Mouse (Mus musculus) embryonic facial prominence, embryonic 10.5 days (tissue): ENCODE results near the gene Dock6. TPM values are rescaled to one million over a fixed set of nuclear protein-coding genes. Genes with fewer than 3 reads are reported as not detected.

Source experiments
- DNase-seq: peaks from one replicate; pipeline ENCODE4 v3.0.0-alpha.2; 2017; ENCODE audit warnings: low spot score
- H3K27ac ChIP-seq: fragments of 300-500 bp; sonication (generic); replicated peaks from 2 replicates; pipeline ENCODE4 v1.5.1; 2016; ENCODE audit warnings: mild to moderate bottlenecking
- H3K27me3 ChIP-seq: fragments of 300-500 bp; sonication (generic); replicated peaks from 2 replicates; pipeline ENCODE4 v1.6.1; 2016; ENCODE audit warnings: low read depth, mild to moderate bottlenecking; ENCODE audit not compliant: poor library complexity, severe bottlenecking
- H3K36me3 ChIP-seq: fragments of 300-500 bp; sonication (generic); replicated peaks from 2 replicates; pipeline ENCODE4 v1.6.1; 2016; ENCODE audit warnings: mild to moderate bottlenecking, moderate library complexity
- H3K4me1 ChIP-seq: fragments of 300-500 bp; sonication (generic); 2 replicates; pipeline ENCODE4 v1.6.1; 2016
- H3K4me3 ChIP-seq: fragments of 300-500 bp; sonication (generic); 2 replicates; pipeline ENCODE4 v1.5.1; 2016; ENCODE audit warnings: mild to moderate bottlenecking, moderate library complexity
- H3K9me3 ChIP-seq: fragments of 300-500 bp; sonication (generic); 2 replicates; pipeline ENCODE4 v1.6.1; 2016; ENCODE audit warnings: mild to moderate bottlenecking
- WGBS: fragments of 180-500 bp; shearing (Covaris S2); methylation state at CpG from one replicate; pipeline ENCODE4 v1.1.7; 2016; 5-methylcytosine and 5-hydroxymethylcytosine counted together
- polyA plus RNA-seq: library from polyadenylated mRNA; unstranded; fragments of >200 nt; fragmentation: Nextera tagmentation; extraction: Ambion mirVana; gene quantifications from 2 replicates; pipeline ENCODE4 v1.2.1, GENCODE M21; 2016

Dock6 gene
- polyA plus RNA-seq, 1 experiment from 2014 or later, result 27.2 TPM

DNA sequence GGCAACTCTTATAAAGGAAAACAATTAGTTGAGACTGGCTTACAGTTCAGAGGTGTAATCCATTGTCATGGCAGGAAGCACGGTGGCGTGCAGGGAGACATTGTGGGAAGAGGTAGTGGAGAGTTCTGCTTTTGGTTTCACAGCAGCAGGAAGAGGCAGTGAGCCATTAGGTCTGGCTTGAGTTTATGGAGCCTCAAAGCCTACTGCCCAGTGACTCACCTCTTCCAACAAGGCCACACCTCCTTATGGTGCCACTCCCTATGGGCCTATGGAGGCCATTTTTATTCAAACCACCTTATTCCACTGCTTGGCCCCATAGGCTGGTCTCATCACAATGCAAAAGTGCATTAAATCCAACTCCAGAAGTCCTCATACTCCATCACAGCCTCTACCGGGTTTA is 7.2 kb upstream of the Dock6 start:
- Histone ChIP-seq H3K27me3 (no peaks in the 10 kb centered on the region), H3K9me3 (peaks cover 5% of the 10 kb centered on the region; the same call in 1 of the 2 replicates), H3K36me3 (no peaks in the 10 kb centered on the region), H3K4me1 (peaks cover 10% of the 10 kb centered on the region; the same call in 1 of the 2 replicates), H3K4me3 (no peak overlapping the region), H3K27ac (no peak overlapping the region)
- 90% methylated on average over 3 of the region's 3 CpGs for WGBS
- DNase-seq, result no peak

DNA sequence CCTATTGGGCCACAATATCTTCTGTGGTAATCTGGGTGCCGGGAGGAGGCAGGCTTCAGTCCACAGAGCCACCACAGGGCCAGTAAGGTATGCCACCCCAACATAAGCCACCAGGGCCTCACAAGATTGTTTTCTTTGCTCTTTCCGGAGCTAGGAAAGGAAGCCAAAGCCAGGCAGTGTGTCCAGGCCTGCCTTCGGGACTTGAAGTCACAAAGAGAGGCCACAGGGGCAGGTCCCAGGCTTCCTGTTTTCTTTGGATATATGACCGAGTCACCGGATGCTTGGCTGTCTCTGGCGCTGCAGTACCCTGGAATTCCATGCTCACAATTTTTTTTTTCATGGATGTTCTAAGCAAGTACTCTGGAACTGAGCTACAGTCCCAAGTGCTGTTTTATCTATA is 5.6 kb upstream of the Dock6 start:
- H3K27ac ChIP-seq, result peak overlapping the region; percentile 30; the same call in 1 of the 2 replicates
- peak; percentile 50 for DNase-seq
- H3K27me3 ChIP-seq, result no peaks in the 10 kb centered on the region
- H3K9me3 ChIP-seq, result peaks cover 5% of the 10 kb centered on the region; the same call in 1 of the 2 replicates
- H3K4me3 ChIP-seq, result no peak overlapping the region
- H3K36me3 ChIP-seq, result no peaks in the 10 kb centered on the region
- 41% methylated on average over 6 of the region's 6 CpGs for WGBS
- peaks cover 11% of the 10 kb centered on the region; the same call in 1 of the 2 replicates for H3K4me1 ChIP-seq

DNA sequence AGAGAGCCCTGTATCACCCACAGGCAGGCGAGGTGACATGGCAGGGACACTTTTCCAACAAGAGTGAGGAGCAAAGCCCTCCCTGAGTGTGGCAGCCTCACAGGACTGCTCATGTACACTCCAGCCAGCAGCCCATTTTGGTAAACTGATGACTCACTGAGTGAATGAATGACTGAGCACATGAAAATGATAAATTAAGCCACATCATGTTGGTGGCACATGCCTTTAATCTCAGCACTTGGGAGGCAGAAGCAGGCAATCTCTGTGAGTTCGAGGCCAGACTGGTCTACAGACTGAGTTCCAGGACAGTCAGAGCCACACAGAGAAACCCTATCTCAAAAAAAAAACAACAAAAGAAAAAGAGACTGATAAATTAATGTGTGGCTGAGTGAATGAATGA is 5.1 kb upstream of the Dock6 start:
- no peaks in the 10 kb centered on the region for H3K36me3 ChIP-seq
- WGBS, result 71% methylated on average over 2 of the region's 2 CpGs
- DNase-seq, result no peak
- no peak overlapping the region for H3K4me3 ChIP-seq
- H3K27me3 ChIP-seq, result no peaks in the 10 kb centered on the region
- 0 out of 2 replicates have a peak overlapping the region, but pooled peaks have one; percentile 10 for H3K27ac ChIP-seq
- H3K4me1 ChIP-seq, result peaks cover 17% of the 10 kb centered on the region
- peaks cover 5% of the 10 kb centered on the region; the same call in 1 of the 2 replicates for H3K9me3 ChIP-seq

DNA sequence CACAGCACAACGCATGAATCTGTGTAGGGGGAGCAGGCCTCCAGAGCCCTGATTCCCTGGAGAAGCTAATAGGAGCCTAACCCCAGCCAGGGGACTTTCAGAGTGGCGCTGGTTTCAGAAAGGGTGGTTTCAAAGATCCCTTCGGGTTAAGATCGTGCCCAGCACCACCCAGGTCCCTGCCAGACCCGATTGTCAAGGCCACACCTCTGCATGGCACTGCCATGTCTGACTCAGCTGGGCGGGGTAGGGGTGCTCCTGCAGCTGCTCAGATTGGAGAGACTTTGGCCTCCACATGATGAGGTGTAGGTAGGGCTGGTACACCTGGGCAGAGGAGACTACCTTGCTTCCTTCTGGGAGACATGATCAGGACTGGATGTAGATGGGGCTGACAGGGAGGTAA is 2.5 kb upstream of the Dock6 start:
- WGBS, result 90% methylated on average over 6 of the region's 6 CpGs
- no peaks in the 10 kb centered on the region for H3K27me3 ChIP-seq
- H3K4me3 ChIP-seq, result no peak overlapping the region
- no peak overlapping the region for H3K27ac ChIP-seq
- no peaks in the 10 kb centered on the region for H3K9me3 ChIP-seq
- peaks cover 43% of the 10 kb centered on the region for H3K4me1 ChIP-seq
- H3K36me3 ChIP-seq, result no peaks in the 10 kb centered on the region
- no peak for DNase-seq

DNA sequence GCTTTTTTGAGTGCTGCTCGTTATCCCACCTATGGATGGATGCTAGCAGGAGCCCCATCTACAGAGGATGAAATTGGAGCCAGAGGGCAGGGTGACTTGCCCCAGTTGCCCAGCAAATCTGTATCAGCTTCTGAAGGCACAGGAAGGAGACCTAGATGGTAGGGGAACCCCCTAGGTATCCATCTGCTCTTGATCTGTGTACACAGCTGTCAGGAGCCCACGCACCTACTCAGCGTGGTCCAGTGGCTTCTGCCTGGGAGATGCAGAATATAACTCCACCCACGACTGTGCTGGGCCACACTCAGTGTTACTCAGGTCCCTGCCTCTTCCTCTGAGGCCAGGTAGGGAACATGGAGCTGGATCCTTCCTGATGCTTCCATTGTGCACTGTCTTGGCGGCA is 1.5 kb upstream of the Dock6 start:
- 83% methylated on average over 5 of the region's 5 CpGs for WGBS
- Histone ChIP-seq H3K36me3 (no peaks in the 10 kb centered on the region), H3K9me3 (no peaks in the 10 kb centered on the region), H3K27me3 (no peaks in the 10 kb centered on the region), H3K4me3 (no peak overlapping the region), H3K27ac (0 out of 2 replicates have a peak overlapping the region, but pooled peaks have one; percentile 14), H3K4me1 (peaks cover 48% of the 10 kb centered on the region)
- DNase-seq, result no peak

DNA sequence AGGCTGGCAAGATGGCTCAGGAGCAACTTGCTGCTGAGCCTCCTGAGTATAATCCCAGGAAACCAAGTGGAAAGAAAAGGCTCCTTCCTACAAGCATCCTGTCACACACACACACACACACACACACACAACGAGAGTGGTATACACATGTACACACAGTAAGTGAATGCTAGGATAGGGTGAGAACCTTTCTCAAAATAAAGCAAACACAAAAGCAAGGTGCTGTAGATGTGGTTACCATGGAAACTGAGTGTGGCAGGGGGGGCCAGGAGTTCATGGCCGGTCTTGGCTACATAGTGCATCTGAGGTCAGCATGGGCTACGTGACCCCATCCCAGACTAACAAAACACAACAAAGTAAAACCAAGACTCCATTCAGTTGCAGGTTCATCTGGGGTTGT is 1.4 kb downstream of the Dock6 start:
- DNase-seq, result no peak
- peaks cover 67% of the 10 kb centered on the region for H3K4me1 ChIP-seq
- peaks cover 7% of the 10 kb centered on the region for H3K36me3 ChIP-seq
- peak overlapping the region; percentile 88; the same call in 1 of the 2 replicates for H3K4me3 ChIP-seq
- H3K27me3 ChIP-seq, result no peaks in the 10 kb centered on the region
- 79% methylated on average over 3 of the region's 3 CpGs for WGBS
- H3K27ac ChIP-seq, result peak overlapping the region; percentile 91; the same call in 1 of the 2 replicates
- no peaks in the 10 kb centered on the region for H3K9me3 ChIP-seq

DNA sequence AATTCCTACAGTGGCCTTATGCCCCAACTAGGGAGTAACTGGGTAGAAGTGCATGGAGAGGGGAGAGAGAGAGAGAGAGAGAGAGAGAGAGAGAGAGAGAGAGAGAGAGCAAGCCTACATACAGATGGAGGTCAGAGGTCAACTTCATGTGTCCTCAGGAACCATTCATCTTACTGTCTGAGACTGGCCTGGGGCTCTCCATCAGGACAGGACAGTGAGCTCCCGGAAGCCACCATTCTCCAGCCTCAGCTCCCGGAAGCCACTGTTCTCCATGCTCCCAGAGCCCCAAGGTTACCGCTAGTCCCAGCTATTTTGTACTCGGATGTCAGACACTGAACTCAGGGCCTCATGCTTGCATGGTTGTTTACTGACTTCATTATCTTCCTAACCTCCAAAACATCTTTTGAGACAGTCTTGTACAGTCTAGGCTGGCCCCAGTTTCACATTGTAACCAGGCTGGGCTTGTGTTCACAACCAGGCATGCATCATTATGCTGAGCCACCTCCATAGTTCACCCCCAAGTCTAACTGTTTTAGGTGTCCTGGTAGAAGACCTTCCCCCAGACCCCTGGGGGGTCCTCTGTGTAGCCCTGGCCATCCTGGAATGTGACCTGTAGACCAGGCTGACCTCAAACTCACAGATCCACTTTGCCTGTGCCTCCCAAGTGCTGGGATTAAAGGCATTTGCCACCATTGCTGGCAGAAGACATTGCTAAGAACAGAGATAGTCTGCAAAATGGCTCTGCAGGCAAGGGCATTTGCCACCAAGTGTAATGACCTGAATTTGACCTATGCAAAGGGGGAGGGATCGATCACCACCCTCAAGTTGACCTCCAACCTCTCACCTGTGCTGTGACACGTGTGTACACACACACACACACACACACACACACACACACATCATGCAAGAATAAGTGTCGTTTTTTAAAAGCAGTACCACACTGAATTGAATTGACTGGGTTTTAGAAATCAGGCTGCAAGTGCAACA is 2.5 kb downstream of the Dock6 start:
- Histone ChIP-seq H3K4me1 (peaks cover 78% of the 10 kb centered on the region), H3K9me3 (no peaks in the 10 kb centered on the region), H3K27me3 (no peaks in the 10 kb centered on the region), H3K4me3 (no peak overlapping the region), H3K27ac (no peak overlapping the region; the same call in 1 of the 2 replicates), H3K36me3 (peaks cover 18% of the 10 kb centered on the region)
- 67% methylated on average over 7 of the region's 7 CpGs for WGBS
- DNase-seq, result no peak

DNA sequence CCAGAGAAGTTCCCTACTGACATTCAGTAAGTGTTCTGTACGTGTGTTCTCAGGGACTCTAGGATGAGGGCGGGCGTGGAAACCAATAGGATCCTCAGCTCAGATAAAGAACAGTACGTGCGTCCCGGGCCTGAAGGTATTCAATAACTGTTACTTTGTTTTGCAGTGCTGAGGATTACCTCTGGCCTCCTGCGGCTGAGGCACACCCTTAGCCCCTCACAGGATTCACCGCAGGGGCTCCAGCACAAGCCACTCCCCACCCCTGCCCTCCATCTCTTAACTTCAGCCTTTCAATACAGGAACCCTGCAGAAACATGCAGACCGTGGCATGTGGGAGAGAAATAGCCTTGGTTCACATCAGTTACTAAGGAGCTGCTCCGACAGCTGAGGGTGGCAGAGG is 4.5 kb downstream of the Dock6 start:
- no peak overlapping the region for H3K4me3 ChIP-seq
- no peaks in the 10 kb centered on the region for H3K27me3 ChIP-seq
- H3K9me3 ChIP-seq, result no peaks in the 10 kb centered on the region
- no peak for DNase-seq
- WGBS, result 25% methylated on average over 10 of the region's 10 CpGs
- H3K4me1 ChIP-seq, result peaks cover 76% of the 10 kb centered on the region
- peak overlapping the region; percentile 85 for H3K27ac ChIP-seq
- peaks cover 37% of the 10 kb centered on the region for H3K36me3 ChIP-seq

DNA sequence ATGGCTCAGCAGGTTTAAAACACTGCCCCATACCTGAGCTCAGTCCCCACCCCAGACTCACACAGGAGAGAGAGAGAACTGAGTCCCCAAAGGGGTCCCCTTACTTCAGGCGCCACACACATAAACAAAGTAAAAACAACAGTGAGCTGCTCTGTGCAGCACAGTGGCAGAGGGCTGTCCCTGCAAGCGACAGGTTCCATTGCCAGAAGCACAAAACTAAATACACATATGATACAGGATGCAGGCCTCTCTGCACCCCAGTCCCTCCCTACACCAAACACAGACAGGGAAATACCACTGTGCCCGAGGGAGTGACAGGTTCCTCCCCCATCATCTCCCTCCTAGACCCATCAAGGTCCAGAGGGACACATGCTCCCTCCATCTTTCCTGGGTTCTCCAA is 5.0 kb downstream of the Dock6 start:
- peak overlapping the region; percentile 85 for H3K27ac ChIP-seq
- H3K36me3 ChIP-seq, result peaks cover 42% of the 10 kb centered on the region
- no peaks in the 10 kb centered on the region for H3K9me3 ChIP-seq
- H3K4me3 ChIP-seq, result peak overlapping the region; percentile 50
- peaks cover 75% of the 10 kb centered on the region for H3K4me1 ChIP-seq
- no peak for DNase-seq
- 12% methylated on average over 3 of the region's 3 CpGs for WGBS
- no peaks in the 10 kb centered on the region for H3K27me3 ChIP-seq

DNA sequence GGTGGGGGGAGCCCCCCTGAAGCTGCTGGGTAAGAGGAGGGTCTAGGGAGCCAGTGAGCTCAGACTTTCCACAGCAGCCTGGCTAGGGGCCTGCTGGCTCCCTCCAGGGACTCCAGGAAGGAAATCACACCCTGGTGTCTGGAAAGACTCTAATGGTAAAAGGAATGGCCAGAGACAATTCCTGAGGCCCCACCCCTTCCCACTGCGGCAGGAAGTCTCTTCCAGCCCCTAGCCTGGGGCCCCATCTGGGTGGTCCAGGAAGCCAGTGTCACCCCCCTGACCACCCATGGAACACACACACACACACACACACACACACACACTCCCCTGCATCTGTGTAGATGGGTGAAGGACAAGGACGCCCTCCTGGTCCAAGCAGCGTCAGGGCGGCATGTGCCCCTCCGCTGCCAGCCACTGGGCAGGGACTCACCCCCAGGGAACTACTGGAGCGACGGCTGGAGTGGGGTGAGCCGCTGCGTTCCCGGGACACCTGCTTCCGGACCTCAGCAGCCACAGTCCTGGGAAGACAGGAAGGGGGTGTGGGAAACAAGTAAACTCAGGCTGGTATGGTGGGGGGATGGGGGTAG is 5.6 kb downstream of the Dock6 start:
- Histone ChIP-seq H3K27me3 (no peaks in the 10 kb centered on the region), H3K4me1 (peaks cover 74% of the 10 kb centered on the region), H3K36me3 (peaks cover 48% of the 10 kb centered on the region), H3K4me3 (peak overlapping the region; percentile 50), H3K9me3 (no peaks in the 10 kb centered on the region), H3K27ac (peak overlapping the region; percentile 85)
- WGBS, result 9% methylated on average over 11 of the region's 11 CpGs
- peak; percentile 77 for DNase-seq

DNA sequence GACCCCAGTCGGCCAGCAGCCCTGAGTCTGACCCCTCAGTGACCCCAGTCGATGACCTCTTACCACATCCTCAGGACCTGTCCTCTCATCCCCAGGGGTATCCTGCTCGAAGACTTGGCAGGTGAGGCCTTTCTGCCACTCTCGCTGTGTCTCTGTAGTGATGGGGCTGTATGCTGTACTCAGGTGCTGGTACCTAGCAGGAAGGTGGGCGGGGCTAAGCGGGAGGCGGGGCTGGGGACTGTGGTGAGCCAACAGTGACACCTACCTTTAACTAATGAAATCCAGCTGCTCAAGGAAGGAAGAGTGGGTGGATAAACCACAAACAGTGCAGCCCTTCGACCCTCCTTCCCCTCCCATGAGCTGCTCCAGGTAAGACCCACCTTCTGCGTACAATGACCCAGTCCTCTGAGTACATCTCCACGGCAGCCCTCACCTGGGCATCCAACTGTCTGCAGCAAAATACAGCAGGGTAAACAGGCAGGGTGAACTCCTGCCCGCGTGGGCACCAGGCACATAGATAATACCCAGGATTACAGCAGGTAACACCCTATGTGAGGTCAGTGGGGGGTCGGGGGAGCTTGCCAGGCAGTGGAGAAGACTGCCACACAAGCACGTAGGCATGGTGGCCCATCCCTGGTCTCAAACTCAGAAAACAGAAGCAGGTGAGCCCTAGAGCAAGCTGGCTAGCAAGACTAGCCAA is 6.9 kb downstream of the Dock6 start:
- peaks cover 65% of the 10 kb centered on the region for H3K4me1 ChIP-seq
- no peak for DNase-seq
- peaks cover 61% of the 10 kb centered on the region for H3K36me3 ChIP-seq
- no peak overlapping the region for H3K4me3 ChIP-seq
- H3K27ac ChIP-seq, result peak overlapping the region; percentile 48
- WGBS, result 48% methylated on average over 14 of the region's 14 CpGs
- H3K27me3 ChIP-seq, result no peaks in the 10 kb centered on the region
- H3K9me3 ChIP-seq, result no peaks in the 10 kb centered on the region

DNA sequence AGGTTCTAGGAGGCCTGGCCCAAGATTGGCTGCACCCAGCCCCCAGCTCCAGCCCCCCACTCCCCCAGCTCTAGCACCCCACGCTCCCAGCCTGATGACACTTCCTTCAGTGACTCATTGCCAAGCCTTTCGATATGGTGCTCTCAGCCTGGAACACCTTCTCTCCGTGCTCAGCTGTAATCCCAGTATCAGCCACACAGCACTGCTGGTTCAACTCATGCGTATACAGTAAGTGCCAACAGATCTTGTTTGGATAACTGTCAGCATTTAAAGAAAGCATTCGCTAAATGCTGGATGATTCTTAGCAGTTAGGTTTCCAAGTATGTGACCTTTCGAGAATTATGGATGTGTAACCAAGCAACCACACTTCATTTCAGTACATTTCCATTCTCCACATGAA is 9.3 kb downstream of the Dock6 start:
- H3K27me3 ChIP-seq, result no peaks in the 10 kb centered on the region
- no peaks in the 10 kb centered on the region for H3K9me3 ChIP-seq
- H3K27ac ChIP-seq, result peak overlapping the region; percentile 26; the same call in 1 of the 2 replicates
- no peak overlapping the region for H3K4me3 ChIP-seq
- WGBS, result 90% methylated on average over 6 of the region's 6 CpGs
- peaks cover 84% of the 10 kb centered on the region for H3K36me3 ChIP-seq
- DNase-seq, result no peak
- H3K4me1 ChIP-seq, result peaks cover 51% of the 10 kb centered on the region
